ENCODE assay signal across 8 mouse cellular contexts in genomic region chr9:101181962-101182701, GRCm38 (mm10).
DNase-seq lines count a peak whose midpoint lies in the region; ATAC-seq and TF ChIP-seq lines count a peak whose summit lies in the region.

No protein-coding gene starts in this region.

- peak; percentile 40 for DNase-seq in T-cell, adult 2 months (ENCODE audit: low spot score)
- peak; percentile 93 to 97 for DNase-seq in cerebellum, postnatal 14 days
- peak; percentile 83 to 93 for DNase-seq in frontal cortex, postnatal 36 days (ENCODE audit: low spot score in 2 of 2)
- peak; percentile 96 for DNase-seq in hindbrain, postnatal 0 days (ENCODE audit: low spot score)
- DNase-seq in left cerebral cortex, adult 18-20 months (ENCODE audit: low spot score in 2 of 2) = peak; percentile 85 to 91
- peak; percentile 93 for DNase-seq in right cerebral cortex, postnatal 14 days
- peak; percentile 75 to 83 for DNase-seq in urinary bladder, postnatal 36 days (ENCODE audit: low spot score in 2 of 2)

- no peak overlapping the region for H3K9ac ChIP-seq in hindbrain, postnatal 0 days (replicated peaks; ENCODE audit: low read length)

- H3K4me1 ChIP-seq in hindbrain, postnatal 0 days (ENCODE audit: insufficient read depth, low read length) = no peaks in the 10 kb centered on the region

- TF ChIP-seq CTCF in hindbrain, postnatal 0 days (IDR thresholded peaks at IDR 0.05; ENCODE audit: low read depth) = peak; percentile 88

- no peaks in the 10 kb centered on the region for H3K27me3 ChIP-seq in hindbrain, postnatal 0 days (ENCODE audit: insufficient read depth, low read length)

- no peak overlapping the region for H3K4me2 ChIP-seq in hindbrain, postnatal 0 days (ENCODE audit: low read depth, low read length)

- peak; percentile 91 for ATAC-seq in hindbrain, postnatal 0 days
- ATAC-seq in megakaryocyte, adult 5-6 weeks (ENCODE audit: poor library complexity, severe bottlenecking) = peak; percentile 81

- H3K36me3 ChIP-seq in hindbrain, postnatal 0 days (ENCODE audit: insufficient read depth, low read length) = no peaks in the 10 kb centered on the region

- 35% methylated on average over 5 of the region's 5 CpGs for WGBS in hindbrain, postnatal 0 days

- no peaks in the 10 kb centered on the region for H3K9me3 ChIP-seq in hindbrain, postnatal 0 days (ENCODE audit: low read length)

- H3K27ac ChIP-seq in hindbrain, postnatal 0 days = no peak overlapping the region

- H3K4me3 ChIP-seq in hindbrain, postnatal 0 days (ENCODE audit: low read length) = no peak overlapping the region

Comparison
In these comparisons a context has a peak if more than half of its experiments do, and no peak if none do; other contexts are left out.
1. DNase-seq: peak in every context shown above with its lines; median percentile 96 in hindbrain, postnatal 0 days; 95 in cerebellum, postnatal 14 days; 93 in right cerebral cortex, postnatal 14 days; 88 in frontal cortex, postnatal 36 days; 88 in left cerebral cortex, adult 18-20 months; 79 in urinary bladder, postnatal 36 days; 40 in T-cell, adult 2 months.